Mouse (Mus musculus): ENCODE data around the gene 2010315B03Rik.
"Not testable (repeated sequence)": the region's sequence is repeated elsewhere in the genome, so short reads cannot be mapped to it uniquely, and the experiment has no call there.

Gene 2010315B03Rik

DNA sequence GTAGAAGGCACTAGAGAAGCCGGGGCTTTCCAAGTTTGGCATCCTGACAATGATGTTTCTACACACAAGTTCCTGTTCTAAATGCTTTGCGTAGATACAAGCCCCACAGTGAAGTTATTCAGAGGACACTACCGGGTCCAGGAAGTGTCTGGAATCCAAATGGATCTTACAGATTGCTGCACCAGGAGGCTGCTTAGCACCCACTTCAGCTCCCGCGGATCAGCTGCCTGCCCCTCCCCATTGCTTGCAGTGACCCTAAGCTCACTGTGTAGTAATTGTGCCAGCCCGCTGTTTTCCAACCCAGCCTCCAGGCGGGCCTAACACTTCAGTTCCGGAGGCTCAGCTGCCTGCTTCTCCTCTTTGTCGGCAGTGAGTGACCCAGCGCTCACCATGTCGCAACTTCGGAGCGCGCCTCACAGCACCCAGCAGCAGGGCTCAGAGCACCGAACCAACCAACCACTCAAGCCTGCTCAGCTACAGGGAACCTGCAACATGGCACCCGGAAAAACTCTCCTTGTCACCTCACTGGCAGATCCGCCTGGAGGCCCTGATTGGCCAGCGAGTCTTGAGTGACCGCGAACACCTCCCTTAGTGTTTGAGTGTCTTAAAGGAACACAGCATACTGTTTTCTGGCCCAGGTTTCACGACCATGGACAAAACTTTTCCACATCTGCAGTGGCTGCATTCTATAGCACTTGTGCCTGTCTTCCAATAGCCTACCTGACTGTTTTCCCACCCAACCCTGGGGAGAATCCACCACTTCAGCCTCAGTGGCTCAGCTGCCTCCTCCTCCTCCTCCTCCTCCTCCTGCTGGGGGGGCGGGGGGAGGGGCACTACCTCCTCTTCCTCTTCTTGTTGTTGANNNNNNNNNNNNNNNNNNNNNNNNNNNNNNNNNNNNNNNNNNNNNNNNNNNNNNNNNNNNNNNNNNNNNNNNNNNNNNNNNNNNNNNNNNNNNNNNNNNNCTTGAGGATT lies at the start of gene 2010315B03Rik:
TSS of gene 2010315B03Rik (minus strand) at position 526 of the 972 bp plus-strand sequence.
- peak; percentile 77 for DNase-seq (ENCODE audit: low read depth)

DNA sequence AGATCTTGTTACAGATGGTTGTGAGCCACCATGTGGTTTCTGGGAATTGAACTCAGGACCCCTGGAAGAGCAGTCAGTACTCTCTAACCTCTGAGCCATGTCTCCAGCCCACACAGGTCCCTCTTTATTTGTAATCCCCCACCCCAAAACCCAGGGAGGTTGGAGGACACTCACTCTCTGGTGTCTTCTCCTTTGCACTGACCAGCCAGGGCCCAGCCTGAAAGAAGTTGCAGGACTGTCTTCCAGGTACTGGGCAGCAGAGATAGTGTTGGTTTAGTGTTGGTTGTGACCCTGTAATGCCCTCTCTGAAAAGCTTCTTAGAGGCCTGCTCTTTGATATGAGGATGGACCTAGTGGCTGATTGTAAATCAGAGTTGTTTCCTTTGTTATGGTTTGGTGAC lies 994 bp downstream of the 2010315B03Rik start:
- no peak for DNase-seq (ENCODE audit: low read depth)

DNA sequence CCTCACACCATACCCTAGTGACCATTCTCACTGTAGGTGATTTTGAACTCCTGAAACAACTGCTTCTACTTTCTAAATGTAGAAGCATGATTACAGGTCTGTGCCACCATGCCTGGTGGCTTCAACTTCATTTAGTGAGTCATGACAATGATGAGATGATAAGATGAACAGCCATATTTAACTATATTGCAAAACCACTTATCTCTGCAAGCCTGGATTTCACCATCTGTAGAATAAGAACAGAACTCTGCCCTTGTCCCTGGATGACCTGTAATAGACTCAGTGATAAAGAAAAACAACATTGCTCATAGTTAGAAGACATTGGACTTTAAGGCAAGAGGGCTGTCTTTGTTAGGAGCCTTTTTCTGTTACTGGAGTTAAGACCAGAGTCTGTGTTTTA lies 24.2 kb downstream of the 2010315B03Rik start:
- DNase-seq (ENCODE audit: low read depth), result no peak

DNA sequence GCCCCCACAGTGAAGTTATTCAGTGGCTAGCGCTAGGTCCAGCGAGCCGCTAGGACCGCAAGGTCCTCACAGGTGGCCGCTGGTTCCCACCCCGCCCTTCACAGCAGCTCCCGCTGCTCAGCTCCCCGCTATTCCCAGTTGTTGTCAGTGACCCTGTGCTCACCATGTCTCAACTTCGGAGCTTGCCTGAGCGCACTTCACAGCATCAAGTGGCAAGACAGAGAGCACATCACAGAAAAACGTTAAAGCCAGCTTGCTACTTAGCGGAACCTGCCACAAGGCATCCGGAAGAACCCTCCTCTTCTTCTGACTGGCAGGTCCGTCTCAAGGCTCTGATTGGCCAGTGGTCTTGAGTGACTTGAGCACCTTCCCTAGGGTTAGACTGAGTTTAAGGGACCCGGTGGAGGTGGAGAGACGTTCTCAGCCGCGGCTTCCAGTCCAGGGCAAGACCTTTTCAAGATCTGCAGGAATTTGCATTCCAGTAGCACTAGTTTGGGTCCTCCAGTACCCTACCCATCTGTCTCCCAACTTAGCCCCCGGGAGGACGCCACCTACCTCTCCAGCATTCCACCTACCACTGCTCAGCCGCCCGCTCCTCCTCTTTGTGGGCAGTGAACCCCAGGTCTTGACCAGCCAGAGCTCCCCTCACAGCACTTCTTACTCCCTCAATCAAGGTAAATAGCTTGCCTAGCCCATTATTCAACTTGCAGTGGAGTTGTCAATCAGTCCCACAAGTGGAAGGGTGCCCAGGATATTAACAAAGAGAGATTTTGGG lies 30.4 kb downstream of the 2010315B03Rik start:
- peak; percentile 88 for DNase-seq (ENCODE audit: low read depth)

DNA sequence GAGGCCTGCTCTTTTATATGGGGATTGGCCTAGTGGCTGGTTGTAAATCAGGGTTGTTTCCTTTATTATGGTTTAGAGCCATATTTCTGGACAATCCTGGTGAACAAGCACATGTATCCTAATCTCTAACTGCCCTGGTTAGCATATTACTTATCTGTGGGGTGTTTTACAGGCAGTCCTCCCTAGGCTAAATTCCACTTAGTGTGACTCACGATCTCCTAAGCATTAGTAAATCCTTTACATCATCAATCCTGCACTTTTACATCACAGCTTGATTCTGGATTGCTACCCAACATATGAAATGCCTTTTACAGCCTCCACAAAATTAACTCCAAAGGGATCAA lies 31.1 kb downstream of the 2010315B03Rik start:
- no peak for DNase-seq (ENCODE audit: low read depth)

DNA sequence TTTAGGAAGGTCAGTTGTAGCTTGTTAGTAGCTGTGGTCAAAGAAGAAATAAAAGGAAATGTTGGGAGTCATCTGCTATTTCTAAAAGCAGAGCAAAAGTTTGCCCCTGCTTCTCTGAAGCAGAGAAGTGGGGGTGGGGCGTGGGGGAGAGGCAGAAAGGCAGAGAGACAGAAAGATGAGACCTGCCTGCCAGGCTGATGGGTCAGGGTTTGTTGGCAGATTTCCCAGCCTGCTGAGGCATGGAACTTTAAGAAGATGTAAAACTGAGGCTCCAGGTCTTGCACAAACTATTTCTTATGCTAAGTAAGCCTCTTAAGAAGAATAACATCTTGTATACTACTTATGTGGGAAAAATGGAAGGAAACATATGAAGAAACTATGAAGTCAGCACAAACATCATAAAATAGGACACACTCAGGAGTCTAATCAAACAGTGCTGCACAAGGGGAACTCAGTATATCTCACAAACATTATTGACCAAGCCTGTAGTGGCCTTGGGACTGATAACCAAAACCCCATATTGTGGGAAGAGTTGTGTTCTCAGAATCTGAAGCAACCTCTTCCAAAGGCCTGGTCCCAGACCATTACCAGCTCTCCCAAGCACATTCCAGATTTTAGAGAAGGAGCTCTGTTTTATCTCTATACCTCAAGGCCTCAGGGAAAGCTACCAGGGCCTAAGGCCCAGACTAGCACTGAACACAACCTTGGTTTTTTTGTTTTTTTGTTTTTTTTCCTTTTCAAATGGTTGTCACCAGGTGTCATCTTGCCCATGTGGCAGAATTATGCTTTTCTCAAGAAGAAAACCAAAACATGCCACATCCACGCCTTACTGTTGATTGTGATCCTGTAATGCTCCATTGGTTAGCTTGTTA lies 31.7 kb downstream of the 2010315B03Rik start:
- no peak for DNase-seq (ENCODE audit: low read depth)

DNA sequence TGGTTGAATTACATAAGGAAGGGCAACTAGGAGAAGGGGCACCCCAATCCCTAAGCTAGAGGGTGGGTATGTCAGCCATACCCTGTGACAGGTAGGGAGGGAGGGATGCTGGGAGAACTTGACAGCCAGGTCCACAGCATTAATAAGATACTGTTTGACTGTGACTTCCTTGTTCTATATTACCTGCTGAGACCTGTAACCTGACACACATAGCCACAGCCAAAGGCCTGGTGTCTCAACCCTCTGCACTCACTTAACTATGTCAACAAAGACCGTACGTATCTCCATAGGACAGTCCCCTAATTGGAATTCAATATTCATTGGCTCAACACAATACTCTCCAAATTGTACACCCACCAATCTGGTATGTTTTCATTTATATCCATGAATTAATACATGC lies 33.2 kb downstream of the 2010315B03Rik start:
- no peak for DNase-seq (ENCODE audit: low read depth)

DNA sequence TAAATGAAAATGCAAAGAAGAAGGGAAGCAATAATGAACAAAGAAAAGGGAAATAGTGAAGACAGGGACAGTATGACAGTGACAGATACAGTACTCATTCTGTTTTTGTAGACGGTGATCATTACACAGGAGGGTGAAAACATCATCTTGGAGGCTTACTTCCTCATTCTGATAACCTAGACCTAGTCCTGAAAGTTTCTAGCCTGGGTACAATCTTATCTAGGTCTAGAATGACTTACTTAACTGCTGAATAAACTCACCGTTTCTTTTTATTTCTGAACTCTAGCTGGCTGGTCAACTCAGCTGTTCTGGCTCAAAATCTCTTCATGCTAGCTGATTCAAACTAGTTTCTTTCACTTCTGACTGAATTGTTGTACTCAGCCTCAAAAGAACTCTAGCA lies 37.4 kb downstream of the 2010315B03Rik start:
- no peak for DNase-seq (ENCODE audit: low read depth)

DNA sequence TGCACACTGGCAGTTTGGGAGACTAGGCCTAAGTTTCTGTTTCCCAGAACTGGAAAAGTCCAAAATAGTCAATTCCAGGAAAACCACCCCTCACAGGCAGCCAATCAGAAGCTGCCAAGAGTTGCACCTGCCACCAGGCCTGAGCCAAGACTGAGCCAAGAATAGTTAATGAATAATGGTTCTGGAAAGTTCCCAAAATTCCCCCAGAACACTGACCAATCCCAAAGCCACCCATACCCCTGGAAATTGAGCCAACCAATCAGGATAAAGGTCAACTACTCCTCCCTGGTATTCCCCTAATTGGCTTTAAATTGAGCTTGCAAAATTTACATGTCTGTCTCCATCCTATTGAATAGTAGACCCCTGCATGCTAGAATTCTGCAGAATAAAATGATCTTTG lies 39.3 kb downstream of the 2010315B03Rik start:
- no peak for DNase-seq (ENCODE audit: low read depth)

DNA sequence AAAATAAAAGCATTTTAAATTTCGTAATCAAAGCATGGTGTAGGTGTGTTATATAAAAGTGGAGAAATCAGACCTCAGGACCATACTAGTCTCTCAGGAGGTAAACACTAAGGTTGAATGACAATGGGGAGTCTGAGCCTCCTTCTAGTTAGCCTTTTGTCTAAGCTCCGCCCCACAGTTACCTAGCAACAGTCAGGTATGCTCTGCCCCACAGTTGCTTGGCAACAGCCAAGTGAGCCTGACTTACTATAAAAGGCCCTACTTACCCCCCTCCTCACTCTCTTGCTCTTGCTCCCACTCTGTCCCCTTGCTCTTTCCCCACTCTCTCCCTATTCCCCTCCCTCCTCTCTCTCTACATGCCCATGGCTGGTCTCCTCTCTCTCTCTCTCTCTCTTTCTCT lies 44.6 kb downstream of the 2010315B03Rik start:
- DNase-seq (ENCODE audit: low read depth), result no peak

DNA sequence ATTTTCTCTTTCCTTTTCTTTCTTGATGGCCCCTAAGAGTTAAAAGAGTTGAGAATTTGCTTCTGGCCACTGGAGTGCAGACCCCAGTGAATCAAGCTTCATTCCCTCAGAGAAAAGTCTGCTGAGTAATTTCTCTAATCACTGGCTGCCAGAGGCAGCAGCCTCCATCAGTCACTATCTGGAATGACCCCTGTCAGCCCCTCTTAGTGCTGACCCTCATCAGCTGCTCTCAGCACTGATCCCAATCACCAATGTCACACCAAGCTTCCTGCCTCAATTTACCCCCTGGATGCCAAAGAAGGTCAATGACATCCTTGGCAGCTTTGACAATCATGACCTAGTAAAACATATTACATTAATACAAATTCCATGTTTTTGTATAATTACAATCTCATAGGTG lies 45.0 kb downstream of the 2010315B03Rik start:
- DNase-seq (ENCODE audit: low read depth), result no peak

DNA sequence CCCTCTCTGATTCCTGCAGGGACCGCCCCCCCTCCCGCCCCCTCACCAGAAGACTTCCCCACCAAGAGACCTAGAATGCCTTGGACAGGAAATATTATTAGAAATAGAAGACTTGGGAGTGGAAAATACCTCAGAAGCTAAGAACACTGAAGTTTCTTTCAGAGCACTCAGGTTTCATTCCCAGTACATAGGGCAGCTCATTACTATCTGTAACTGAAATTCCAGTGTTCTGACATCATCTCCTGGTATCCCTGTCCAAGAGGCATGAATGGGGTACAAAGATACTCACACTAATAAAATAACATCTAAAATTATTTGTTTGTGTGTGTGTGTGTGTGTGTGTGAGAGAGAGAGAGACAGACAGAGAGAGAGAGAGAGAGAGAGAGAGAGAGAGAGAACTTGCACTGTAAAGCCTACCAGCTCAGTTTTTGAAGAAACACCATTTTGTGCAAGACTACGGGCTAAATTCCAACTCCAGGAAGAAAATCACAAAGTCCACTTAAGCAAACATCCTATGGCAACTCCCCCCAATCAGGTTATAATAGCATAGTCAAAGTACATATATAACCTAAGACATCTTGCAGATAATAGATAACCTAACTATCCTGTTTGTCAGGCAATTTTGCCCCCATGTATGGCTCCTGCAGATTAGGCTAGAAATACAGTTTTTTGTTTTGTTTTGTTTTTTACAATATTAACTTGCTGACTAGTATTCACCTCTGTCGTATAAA lies 49.3 kb downstream of the 2010315B03Rik start:
- DNase-seq (ENCODE audit: low read depth), result no peak

DNA sequence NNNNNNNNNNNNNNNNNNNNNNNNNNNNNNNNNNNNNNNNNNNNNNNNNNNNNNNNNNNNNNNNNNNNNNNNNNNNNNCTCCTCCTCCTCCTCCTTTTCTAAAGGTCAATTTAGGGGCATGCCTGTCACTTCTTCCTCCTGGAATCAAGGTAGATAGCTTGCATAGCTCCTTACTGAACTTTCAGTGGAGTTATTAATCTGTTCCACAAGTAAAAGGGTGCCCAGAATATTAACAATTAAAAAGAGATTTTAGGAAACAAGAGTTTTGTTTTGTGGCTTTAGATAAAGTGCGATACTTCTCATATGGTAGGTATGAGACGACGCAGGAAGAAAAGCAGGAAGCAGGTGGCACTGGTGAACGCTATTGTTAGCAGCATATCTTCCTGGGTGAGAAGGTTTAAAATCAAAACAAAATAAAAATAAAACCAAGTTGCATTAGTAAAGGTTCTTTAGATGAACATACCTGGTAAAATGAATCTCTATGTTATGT lies 54.4 kb downstream of the 2010315B03Rik start:
- no peak for DNase-seq (ENCODE audit: low read depth)

DNA sequence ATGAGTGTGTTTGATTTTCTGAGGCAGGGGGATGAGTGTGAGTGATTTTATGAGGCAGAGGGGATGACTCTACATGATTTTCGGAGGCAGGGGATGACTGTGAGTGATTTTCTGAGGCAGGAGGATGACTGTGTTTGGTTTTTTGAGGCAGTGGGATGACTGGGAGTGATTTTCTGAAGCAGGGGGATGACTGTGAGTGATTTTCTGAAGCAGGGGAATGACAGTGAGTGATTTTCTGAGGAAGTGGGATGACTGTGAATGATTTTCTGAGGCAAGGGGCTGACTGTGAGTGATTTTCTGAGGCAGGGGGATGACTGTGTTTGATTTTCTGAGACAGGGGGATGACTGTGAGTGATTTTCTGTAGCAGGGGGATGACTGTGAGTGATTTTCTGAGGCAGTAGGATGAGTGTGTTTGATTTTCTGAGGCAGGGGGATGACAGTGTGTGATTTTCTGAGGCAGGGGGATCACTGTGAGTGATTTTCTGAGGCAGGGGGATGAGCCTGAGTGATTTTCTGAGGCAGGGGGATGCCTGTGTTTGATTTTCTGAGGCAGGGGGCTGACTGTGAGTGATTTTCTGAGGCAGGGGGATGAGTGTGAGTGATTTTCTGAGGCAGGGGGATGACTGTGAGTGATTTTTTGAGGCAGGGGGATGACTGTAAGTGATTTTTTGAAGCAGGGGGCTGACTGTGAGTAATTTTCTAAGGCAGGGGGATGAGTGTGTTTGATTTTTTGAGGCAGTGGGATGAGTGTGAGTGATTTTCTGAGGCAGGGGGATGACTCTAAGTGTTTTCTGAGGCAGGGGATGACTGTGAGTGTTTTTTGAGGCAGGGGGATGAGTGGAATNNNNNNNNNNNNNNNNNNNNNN lies 55.1 kb downstream of the 2010315B03Rik start:
- peak; percentile 49 for DNase-seq (ENCODE audit: low read depth)

DNA sequence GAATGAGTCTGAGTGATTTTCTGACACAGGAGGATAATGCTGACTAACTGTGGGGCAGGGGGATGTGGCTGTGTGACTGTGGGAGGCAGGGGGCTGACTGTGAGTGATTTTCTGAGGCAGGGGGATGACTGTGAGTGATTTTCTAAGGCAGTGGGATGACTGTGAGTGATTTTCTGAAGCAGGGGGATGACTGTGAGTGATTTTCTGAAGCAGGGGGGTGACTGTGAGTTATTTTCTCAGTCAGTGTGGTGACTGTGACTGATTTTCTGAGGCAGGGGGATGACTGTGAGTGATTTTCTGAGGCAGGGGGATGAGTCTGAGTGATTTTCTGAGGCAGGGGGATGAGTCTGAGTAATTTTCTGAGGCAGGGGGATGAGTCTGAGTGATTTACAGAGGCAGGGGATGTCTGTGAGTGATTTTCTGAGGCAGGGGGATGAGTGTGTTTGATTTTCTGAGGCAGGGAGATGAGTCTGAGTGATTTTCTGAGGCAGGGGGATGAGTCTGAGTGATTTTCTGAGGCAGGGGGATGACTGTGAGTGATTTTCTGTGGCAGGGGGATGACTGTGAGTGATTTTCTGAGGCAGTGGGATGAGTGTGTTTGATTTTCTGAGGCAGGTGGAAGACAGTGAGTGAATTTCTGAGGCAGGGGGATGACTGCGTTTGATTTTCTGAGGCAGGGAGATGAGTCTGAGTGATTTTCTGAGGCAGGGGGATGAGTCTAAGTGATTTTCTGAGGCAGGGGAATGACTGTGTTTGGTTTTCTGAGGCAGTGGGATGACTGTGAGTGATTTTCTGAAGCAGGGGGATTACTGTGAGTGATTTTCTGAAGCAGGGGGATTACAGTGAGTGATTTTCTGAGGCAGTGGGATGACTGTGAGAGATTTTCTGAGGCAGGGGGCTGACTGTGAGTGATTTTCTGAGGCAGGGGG lies 56.0 kb downstream of the 2010315B03Rik start:
- not testable (repeated sequence) for DNase-seq (ENCODE audit: low read depth)

DNA sequence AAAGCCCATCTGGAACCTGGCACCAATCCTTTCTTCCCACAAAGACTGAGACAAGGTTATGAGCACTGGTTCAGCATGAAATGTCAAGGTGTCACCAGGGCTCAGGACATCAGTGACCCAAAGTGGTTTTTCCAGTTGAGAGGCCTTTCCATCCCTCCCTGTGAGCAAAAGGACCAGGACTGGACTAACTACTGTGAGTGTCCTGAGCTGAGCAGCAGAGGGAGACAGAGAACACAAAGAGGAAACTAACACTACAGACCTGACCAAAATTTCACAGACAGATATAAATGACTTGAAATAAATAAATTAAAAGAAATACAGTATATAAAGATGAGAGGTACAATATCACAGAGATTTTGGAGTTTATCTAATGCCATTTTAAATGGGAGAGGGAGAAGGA lies 61.1 kb downstream of the 2010315B03Rik start:
- no peak for DNase-seq (ENCODE audit: low read depth)

Data from fibroblast of lung, adult 2 months (primary cell).